Mouse (Mus musculus) liver, adult 2 months (tissue): ENCODE results near the gene Chrd. TPM values are rescaled to one million over a fixed set of nuclear protein-coding genes. Genes with fewer than 3 reads are reported as not detected.
A peak's percentile ranks its signal among the peaks of the same experiment; 100 is the strongest.

Experiments
- DNase-seq: peaks from one replicate; pipeline ENCODE4 v3.0.0-alpha.2; 2011; ENCODE audit warnings: low read depth, low spot score; ENCODE audit errors: extremely low read depth
- H3K27ac ChIP-seq: fragments of 200-500 bp; replicated peaks from 2 replicates; pipeline ENCODE4 v1.5.1; 2012; ENCODE audit warnings: low read depth, mild to moderate bottlenecking, control low read depth, inconsistent platforms, low read length; ENCODE audit not compliant: insufficient read depth
- H3K27me3 ChIP-seq: fragments of 200-500 bp; 2 replicates; pipeline ENCODE4 v1.6.1; 2012; ENCODE audit warnings: mild to moderate bottlenecking, moderate library complexity, low read length, inconsistent platforms; ENCODE audit not compliant: control insufficient read depth, insufficient read depth
- H3K36me3 ChIP-seq: fragments of 200-500 bp; 2 replicates; pipeline ENCODE4 v1.6.1; 2012; ENCODE audit warnings: low read length, inconsistent platforms; ENCODE audit not compliant: control insufficient read depth, insufficient read depth
- H3K4me1 ChIP-seq: fragments of 200-500 bp; 2 replicates; pipeline ENCODE4 v1.6.1; 2011; ENCODE audit warnings: low read length; ENCODE audit not compliant: control insufficient read depth, insufficient read depth
- H3K4me3 ChIP-seq: fragments of 200-500 bp; 2 replicates; pipeline ENCODE4 v1.5.1; 2011; ENCODE audit warnings: low read depth, mild to moderate bottlenecking, control low read depth, low read length, moderate library complexity; ENCODE audit not compliant: insufficient read depth
- H3K79me2 ChIP-seq: fragments of 200-500 bp; 2 replicates; pipeline ENCODE4 v1.6.1; 2012; ENCODE audit warnings: inconsistent platforms, mild to moderate bottlenecking, low read length, moderate library complexity; ENCODE audit not compliant: control insufficient read depth, insufficient read depth
- H3K9ac ChIP-seq: fragments of 200-500 bp; 2 replicates; pipeline ENCODE4 v1.6.1; 2012; ENCODE audit warnings: low read depth, mild to moderate bottlenecking, control low read depth, inconsistent platforms, low read length
- CTCF ChIP-seq: fragments of 200-500 bp; IDR thresholded peaks from 2 replicates; pipeline ENCODE4 v1.5.1; 2011; ENCODE audit warnings: low read depth, low read length, control low read depth
- POLR2A ChIP-seq: fragments of 200-500 bp; IDR thresholded peaks from 2 replicates; pipeline ENCODE4 v1.6.1; 2011; ENCODE audit warnings: low read length, control low read depth; ENCODE audit not compliant: insufficient read depth; ENCODE audit errors: extremely low read depth
- WGBS: fragments of 180-500 bp; shearing (Covaris S2); methylation state at CpG from one replicate; pipeline ENCODE4 v1.1.7; 2018; 5-methylcytosine and 5-hydroxymethylcytosine counted together
- polyA plus RNA-seq: library from polyadenylated mRNA; depleted of rRNA; stranded (reverse); fragments of >200 nt; gene quantifications from 2 replicates; pipeline ENCODE4 v1.2.3, GENCODE M21; 2012
- total RNA-seq: library from RNA; depleted of rRNA; stranded (reverse); fragments of >200 nt; gene quantifications from 2 replicates; pipeline ENCODE4 v1.2.3, GENCODE M21; 2014

Chrd gene
- total and polyA plus RNA-seq, 2 experiments, result 3.0 to 14.1 TPM

GRCm38 (mm10) chr16:20702522-20702893 lies 30.4 kb upstream of the Chrd start:
- 41% methylated on average over 8 of the region's 8 CpGs for WGBS
- no peaks in the 10 kb centered on the region for H3K27me3 ChIP-seq
- no peak overlapping the region for H3K9ac ChIP-seq
- no peak overlapping the region for H3K27ac ChIP-seq
- no peak for DNase-seq
- TF ChIP-seq POLR2A, result no peak
- peak; percentile 64 for TF ChIP-seq CTCF
- H3K36me3 ChIP-seq, result no peaks in the 10 kb centered on the region
- H3K4me3 ChIP-seq, result no peak overlapping the region
- H3K79me2 ChIP-seq, result no peaks in the 10 kb centered on the region
- H3K4me1 ChIP-seq, result no peaks in the 10 kb centered on the region

- Histone ChIP-seq H3K36me3 (no peaks in the 10 kb centered on the region), H3K79me2 (no peaks in the 10 kb centered on the region), H3K27me3 (no peaks in the 10 kb centered on the region), H3K4me1 (no peaks in the 10 kb centered on the region), H3K9ac (no peak overlapping the region), H3K27ac (no peak overlapping the region), H3K4me3 (no peak overlapping the region)
- TF ChIP-seq POLR2A (no peak), CTCF (no peak)
- WGBS, result 98% methylated on average over 10 of the region's 10 CpGs
- DNase-seq, result no peak
Measured at GRCm38 (mm10) chr16:20703071-20703470, 29.9 kb upstream of the Chrd start.

DNA sequence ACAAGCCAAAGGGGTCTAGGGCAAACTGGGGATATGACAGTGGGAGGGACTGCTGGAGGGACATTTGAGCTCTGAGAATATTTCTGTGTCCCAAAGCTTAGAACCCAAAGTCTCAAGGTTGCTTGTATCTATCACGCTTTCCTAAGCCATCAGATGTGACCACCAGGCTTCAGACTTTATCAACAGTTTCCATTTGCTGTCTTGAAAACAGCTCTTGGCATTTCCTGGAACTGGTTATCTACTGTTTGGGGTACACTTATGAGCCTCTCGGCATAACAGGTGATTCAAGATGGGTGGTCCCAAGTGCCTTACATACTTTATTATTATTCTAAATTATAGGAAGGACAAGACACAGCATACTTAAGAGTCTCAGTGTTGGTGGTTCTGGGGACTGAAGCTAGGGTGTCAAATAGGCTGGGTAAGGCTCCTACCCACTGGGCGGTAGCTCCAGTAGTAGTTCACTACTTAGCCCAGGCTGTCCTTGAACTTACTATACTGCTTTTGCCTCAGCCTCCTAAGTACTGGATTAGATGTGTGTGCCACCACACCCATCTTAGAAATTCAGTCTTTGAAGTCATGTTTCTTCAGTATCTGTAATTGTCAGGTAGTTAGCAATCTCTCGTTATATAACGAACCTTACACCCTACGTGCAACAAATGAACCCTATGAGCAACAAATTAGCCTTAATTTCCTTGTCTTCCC lies 29.1 kb upstream of the Chrd start:
- Histone ChIP-seq H3K9ac (no peak overlapping the region), H3K27ac (no peak overlapping the region), H3K79me2 (no peaks in the 10 kb centered on the region), H3K4me3 (no peak overlapping the region), H3K4me1 (no peaks in the 10 kb centered on the region), H3K36me3 (no peaks in the 10 kb centered on the region), H3K27me3 (no peaks in the 10 kb centered on the region)
- TF ChIP-seq CTCF, result no peak
- TF ChIP-seq POLR2A, result no peak
- WGBS, result 89% methylated on average over 6 of the region's 6 CpGs
- DNase-seq, result no peak

GRCm38 (mm10) chr16:20705786-20706185 lies 27.1 kb upstream of the Chrd start:
- 83% methylated on average over 3 of the region's 3 CpGs for WGBS
- Histone ChIP-seq H3K27me3 (no peaks in the 10 kb centered on the region), H3K27ac (no peak overlapping the region), H3K79me2 (no peaks in the 10 kb centered on the region), H3K4me1 (no peaks in the 10 kb centered on the region), H3K36me3 (no peaks in the 10 kb centered on the region), H3K9ac (no peak overlapping the region), H3K4me3 (no peak overlapping the region)
- TF ChIP-seq POLR2A (no peak), CTCF (no peak)
- DNase-seq, result no peak

DNA sequence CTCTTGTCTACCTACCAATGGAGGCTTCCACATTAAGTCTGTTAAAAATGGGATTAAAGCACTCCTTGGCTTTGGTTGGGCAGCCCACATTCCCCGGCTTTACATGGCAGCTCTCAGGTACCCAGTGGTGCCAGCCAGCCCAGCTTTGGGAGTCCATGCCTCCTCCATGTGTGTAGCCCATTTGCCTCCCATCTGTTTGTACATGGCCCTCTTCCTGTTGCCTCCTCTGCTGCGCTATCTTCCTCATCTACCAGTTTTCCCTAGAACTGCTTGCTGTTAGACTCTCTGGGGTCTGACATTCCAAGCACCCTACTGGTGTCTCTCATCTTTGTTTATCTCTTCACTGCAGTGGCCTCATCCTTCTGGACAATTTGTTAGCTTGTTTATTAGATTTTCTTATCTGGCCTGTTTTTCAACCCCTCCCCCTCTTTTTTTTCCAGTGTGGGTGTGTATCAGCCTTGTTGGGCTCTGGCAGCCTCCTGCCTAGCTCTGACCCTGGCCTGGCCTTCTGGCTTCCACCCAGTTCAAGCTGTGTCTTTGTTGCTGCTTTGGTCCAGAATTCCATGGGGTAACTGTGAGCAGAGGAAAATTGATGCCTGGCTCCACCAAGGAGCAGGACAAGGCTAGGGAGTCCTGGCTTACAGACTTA lies 26.4 kb upstream of the Chrd start:
- H3K9ac ChIP-seq, result no peak overlapping the region
- 95% methylated on average over 2 of the region's 2 CpGs for WGBS
- DNase-seq, result no peak

More for the DNA sequence above, 26.4 kb upstream of the Chrd start:
- H3K27me3 ChIP-seq, result no peaks in the 10 kb centered on the region
- no peak overlapping the region for H3K27ac ChIP-seq
- no peak for TF ChIP-seq CTCF
- no peak for TF ChIP-seq POLR2A
- no peak overlapping the region for H3K4me3 ChIP-seq
- H3K36me3 ChIP-seq, result no peaks in the 10 kb centered on the region
- H3K4me1 ChIP-seq, result no peaks in the 10 kb centered on the region
- H3K79me2 ChIP-seq, result no peaks in the 10 kb centered on the region
